Mouse (Mus musculus) forebrain, embryonic 11.5 days (tissue): ENCODE measurements around the gene Dydc2. TPM values are rescaled to one million over a fixed set of nuclear protein-coding genes. Genes with fewer than 3 reads are reported as not detected.

Experiments
- ATAC-seq: fragments of 200-750 bp; cut with Nextera tagmentation; replicated peaks from 2 replicates; pipeline ENCODE4 v1.8.0; 2017; ENCODE audit warnings: moderate TSS enrichment; ENCODE audit not compliant: low FRiP score
- DNase-seq: peaks from one replicate; pipeline ENCODE4 v3.0.0-alpha.2; 2017; ENCODE audit warnings: low spot score
- H3K27ac ChIP-seq: fragments of 300-500 bp; sonication (generic); 2 replicates; pipeline ENCODE4 v1.5.1; 2014; ENCODE audit warnings: low read depth, low read length
- H3K27me3 ChIP-seq: fragments of 300-500 bp; sonication (generic); 2 replicates; pipeline ENCODE4 v1.6.1; 2014; ENCODE audit warnings: mild to moderate bottlenecking, low read length, mixed read lengths; ENCODE audit not compliant: control insufficient read depth, insufficient read depth
- H3K36me3 ChIP-seq: fragments of 300-500 bp; sonication (generic); 2 replicates; pipeline ENCODE4 v1.6.1; 2014; ENCODE audit warnings: mild to moderate bottlenecking, low read length, moderate library complexity, mixed read lengths; ENCODE audit not compliant: control insufficient read depth, insufficient read depth
- H3K4me1 ChIP-seq: fragments of 300-500 bp; sonication (generic); replicated peaks from 2 replicates; pipeline ENCODE4 v1.6.1; 2014; ENCODE audit warnings: low read length, mixed read lengths; ENCODE audit not compliant: control insufficient read depth, insufficient read depth
- H3K4me2 ChIP-seq: fragments of 300-500 bp; sonication (generic); 2 replicates; pipeline ENCODE4 v1.6.1; 2014; ENCODE audit warnings: low read depth, mild to moderate bottlenecking, low read length, moderate library complexity, mixed read lengths; ENCODE audit not compliant: severe bottlenecking
- H3K4me3 ChIP-seq: fragments of 300-500 bp; sonication (generic); 2 replicates; pipeline ENCODE4 v1.5.1; 2014; ENCODE audit warnings: low read depth, low read length
- H3K9ac ChIP-seq: fragments of 300-500 bp; sonication (generic); 2 replicates; pipeline ENCODE4 v1.6.1; 2014; ENCODE audit warnings: low read length
- H3K9me3 ChIP-seq: fragments of 300-500 bp; sonication (generic); 2 replicates; pipeline ENCODE4 v1.6.1; 2016; ENCODE audit warnings: low read length, mixed read lengths; ENCODE audit not compliant: control insufficient read depth
- WGBS: fragments of 180-500 bp; shearing (Covaris S2); extraction: QIAGEN DNeasy Blood & Tissue Kit; methylation state at CpG from one replicate; pipeline ENCODE4 v1.1.7; 2014; 5-methylcytosine and 5-hydroxymethylcytosine counted together
- polyA plus RNA-seq: library from polyadenylated mRNA; unstranded; fragments of >200 nt; fragmentation: Nextera tagmentation; extraction: Ambion mirVana; gene quantifications from 2 replicates; pipeline ENCODE4 v1.2.1, GENCODE M21; 2014

Dydc2 gene
- polyA plus RNA-seq, 1 experiment from 2014 or later: 0.24 TPM

GRCm38 (mm10) chr14:41000801-41001200 is 68.2 kb downstream of the Dydc2 start:
- WGBS: 81% methylated on average over 4 of the region's 4 CpGs
- Histone ChIP-seq H3K36me3 (no peaks in the 10 kb centered on the region), H3K4me2 (no peak overlapping the region), H3K27me3 (no peaks in the 10 kb centered on the region), H3K4me1 (peaks cover 11% of the 10 kb centered on the region; the same call in 1 of the 2 replicates), H3K4me3 (no peak overlapping the region), H3K27ac (no peak overlapping the region), H3K9me3 (no peaks in the 10 kb centered on the region), H3K9ac (no peak overlapping the region)
- ATAC-seq (no peak), DNase-seq (no peak)

DNA sequence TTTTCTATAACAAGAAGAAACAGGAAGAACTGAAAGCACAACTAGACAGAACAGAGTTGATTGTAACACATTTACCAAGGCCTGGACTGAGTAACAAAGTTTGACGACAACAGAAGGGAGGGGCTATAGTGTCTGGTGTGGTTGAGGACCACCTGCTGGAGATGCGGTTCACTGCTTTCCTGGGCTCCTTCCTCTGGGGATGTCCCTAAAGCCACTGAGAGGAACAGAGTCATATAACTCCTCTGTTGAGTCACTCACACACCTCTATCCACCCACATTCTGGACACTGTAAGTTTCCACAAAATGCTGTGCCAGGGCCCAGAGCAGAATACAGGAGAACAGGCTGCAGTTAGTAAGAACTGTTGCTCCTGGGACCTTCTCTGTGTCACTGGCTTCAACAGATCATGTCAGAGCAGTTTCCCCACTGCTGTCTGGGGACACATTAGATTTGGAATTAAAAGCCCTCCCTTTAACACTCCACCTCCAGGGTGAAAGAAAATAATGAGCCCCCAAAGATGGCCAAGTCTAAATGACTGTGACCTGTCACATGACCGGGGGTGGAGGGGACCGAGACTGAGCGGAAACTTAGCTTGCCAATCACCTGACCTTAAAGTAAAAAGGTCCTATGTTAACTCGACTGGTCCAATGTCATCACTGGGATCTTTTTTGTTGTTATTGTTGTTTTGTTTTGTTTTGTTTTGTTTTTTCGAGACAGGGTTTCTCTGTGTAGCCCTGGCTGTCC is 68.9 kb downstream of the Dydc2 start:
- Histone ChIP-seq H3K4me1 (peaks cover 11% of the 10 kb centered on the region; the same call in 1 of the 2 replicates), H3K4me2 (no peak overlapping the region), H3K27ac (no peak overlapping the region), H3K36me3 (no peaks in the 10 kb centered on the region), H3K9ac (no peak overlapping the region), H3K4me3 (no peak overlapping the region), H3K9me3 (no peaks in the 10 kb centered on the region), H3K27me3 (no peaks in the 10 kb centered on the region)
- ATAC-seq: no peak
- no peak for DNase-seq
- 90% methylated on average over 7 of the region's 7 CpGs for WGBS

Other genes with a start within 250 kb of the Dydc2 start
- gene Sh2d4b, start 175.9 kb downstream of the Dydc2 start, polyA plus RNA-seq: 0.96 and 1.4 TPM in 2 replicates
- 87.8 and 96.1 TPM in 2 replicates for gene Tspan14, start 102.4 kb downstream of the Dydc2 start, polyA plus RNA-seq
- 54.2 and 57.9 TPM in 2 replicates for gene Fam213a, start 55.4 kb downstream of the Dydc2 start, polyA plus RNA-seq
- gene Dydc1, start 3.7 kb upstream of the Dydc2 start, polyA plus RNA-seq: not detected in 2 replicates
- not detected in 2 replicates for gene Mat1a, start 35.8 kb upstream of the Dydc2 start, polyA plus RNA-seq
- not detected in 2 replicates for gene Sftpa1, start 62.6 kb upstream of the Dydc2 start, polyA plus RNA-seq
- not detected in 2 replicates for gene Mbl1, start 82.2 kb upstream of the Dydc2 start, polyA plus RNA-seq
- gene Sftpd, start 115.9 kb upstream of the Dydc2 start, polyA plus RNA-seq: not detected in 2 replicates
- gene Gm2832, start 209.6 kb upstream of the Dydc2 start, polyA plus RNA-seq: not detected in 2 replicates